Mouse (Mus musculus) liver, embryonic 12.5 days (tissue): Measurements from ENCODE around the gene Prox1. TPM values are rescaled to one million over a fixed set of nuclear protein-coding genes. Genes with fewer than 3 reads are reported as not detected.

Experiments used
- ATAC-seq: fragments of 200-750 bp; cut with Nextera tagmentation; 2 replicates; pipeline ENCODE4 v1.8.0; 2017; ENCODE audit warnings: moderate number of reproducible peaks, mild to moderate bottlenecking, moderate library complexity
- H3K27ac ChIP-seq: fragments of 300-500 bp; sonication (generic); 2 replicates; pipeline ENCODE4 v1.5.1; 2016; ENCODE audit warnings: mild to moderate bottlenecking
- H3K27me3 ChIP-seq: fragments of 300-500 bp; sonication (generic); replicated peaks from 2 replicates; pipeline ENCODE4 v1.6.1; 2016; ENCODE audit warnings: mild to moderate bottlenecking, moderate library complexity
- H3K36me3 ChIP-seq: fragments of 300-500 bp; sonication (generic); 2 replicates; pipeline ENCODE4 v1.6.1; 2016; ENCODE audit warnings: mild to moderate bottlenecking, moderate library complexity
- H3K4me1 ChIP-seq: fragments of 300-500 bp; sonication (generic); 2 replicates; pipeline ENCODE4 v1.6.1; 2016
- H3K4me2 ChIP-seq: fragments of 300-500 bp; sonication (generic); 2 replicates; pipeline ENCODE4 v1.6.1; 2016; ENCODE audit warnings: mild to moderate bottlenecking, moderate library complexity
- H3K4me3 ChIP-seq: fragments of 300-500 bp; sonication (generic); 2 replicates; pipeline ENCODE4 v1.5.1; 2016; ENCODE audit warnings: mild to moderate bottlenecking, moderate library complexity
- H3K9ac ChIP-seq: fragments of 300-500 bp; sonication (generic); 2 replicates; pipeline ENCODE4 v1.6.1; 2016; ENCODE audit warnings: mild to moderate bottlenecking, moderate library complexity
- H3K9me3 ChIP-seq: fragments of 300-500 bp; sonication (generic); replicated peaks from 2 replicates; pipeline ENCODE4 v1.6.1; 2016; ENCODE audit warnings: mild to moderate bottlenecking, moderate library complexity
- WGBS: fragments of 180-500 bp; shearing (Covaris S2); methylation state at CpG from one replicate; pipeline ENCODE4 v1.1.7; 2016; ENCODE audit not compliant: insufficient replicate concordance; 5-methylcytosine and 5-hydroxymethylcytosine counted together
- polyA plus RNA-seq: library from polyadenylated mRNA; unstranded; fragments of >200 nt; fragmentation: Nextera tagmentation; extraction: Ambion mirVana; gene quantifications from 2 replicates; pipeline ENCODE4 v1.2.1, GENCODE M21; 2016

Prox1 gene
- polyA plus RNA-seq, 1 experiment from 2014 or later, result 7.6 TPM

- Histone ChIP-seq H3K9ac (no peak overlapping the region), H3K4me3 (no peak overlapping the region), H3K9me3 (no peaks in the 10 kb centered on the region), H3K4me1 (no peaks in the 10 kb centered on the region), H3K27me3 (no peaks in the 10 kb centered on the region), H3K4me2 (no peak overlapping the region), H3K36me3 (peaks cover 3% of the 10 kb centered on the region; the same call in 1 of the 2 replicates), H3K27ac (no peak overlapping the region)
- WGBS, result 80% methylated on average over 13 of the region's 13 CpGs
- ATAC-seq, result no peak
Observed at GRCm38 (mm10) chr1:190139711-190140405, 30.7 kb downstream of the Prox1 start.

GRCm38 (mm10) chr1:190137943-190138342 is 32.6 kb downstream of the Prox1 start:
- Histone ChIP-seq H3K36me3 (peaks cover 7% of the 10 kb centered on the region), H3K27me3 (no peaks in the 10 kb centered on the region), H3K4me1 (no peaks in the 10 kb centered on the region), H3K27ac (no peak overlapping the region), H3K9me3 (no peaks in the 10 kb centered on the region), H3K4me3 (no peak overlapping the region), H3K4me2 (no peak overlapping the region), H3K9ac (no peak overlapping the region)
- 85% methylated on average over 10 of the region's 10 CpGs for WGBS
- no peak for ATAC-seq

GRCm38 (mm10) chr1:190132897-190133296 is 37.6 kb downstream of the Prox1 start:
- Histone ChIP-seq H3K9me3 (no peaks in the 10 kb centered on the region), H3K27ac (no peak overlapping the region), H3K36me3 (peaks cover 7% of the 10 kb centered on the region; the same call in 1 of the 2 replicates), H3K27me3 (no peaks in the 10 kb centered on the region), H3K4me2 (no peak overlapping the region), H3K9ac (no peak overlapping the region), H3K4me1 (peaks cover 4% of the 10 kb centered on the region; the same call in 1 of the 2 replicates), H3K4me3 (no peak overlapping the region)
- 62% methylated on average over 4 of the region's 4 CpGs for WGBS
- no peak for ATAC-seq

GRCm38 (mm10) chr1:190130888-190131287 is 39.6 kb downstream of the Prox1 start:
- peaks cover 5% of the 10 kb centered on the region; the same call in 1 of the 2 replicates for H3K36me3 ChIP-seq
- H3K9me3 ChIP-seq, result no peaks in the 10 kb centered on the region
- H3K4me1 ChIP-seq, result peaks cover 4% of the 10 kb centered on the region; the same call in 1 of the 2 replicates
- H3K9ac ChIP-seq, result no peak overlapping the region
- no peaks in the 10 kb centered on the region for H3K27me3 ChIP-seq
- H3K4me2 ChIP-seq, result no peak overlapping the region
- 43% methylated on average over 4 of the region's 4 CpGs for WGBS
- peak overlapping the region; percentile 51; the same call in 1 of the 2 replicates for H3K27ac ChIP-seq
- no peak for ATAC-seq
- no peak overlapping the region for H3K4me3 ChIP-seq

GRCm38 (mm10) chr1:190129553-190129952 is 41.0 kb downstream of the Prox1 start:
- peak; percentile 67 for ATAC-seq
- Histone ChIP-seq H3K9ac (no peak overlapping the region), H3K9me3 (no peaks in the 10 kb centered on the region), H3K4me2 (no peak overlapping the region), H3K4me3 (no peak overlapping the region), H3K4me1 (peaks cover 9% of the 10 kb centered on the region), H3K27ac (peak overlapping the region; percentile 13; the same call in 1 of the 2 replicates), H3K36me3 (peaks cover 2% of the 10 kb centered on the region; the same call in 1 of the 2 replicates), H3K27me3 (no peaks in the 10 kb centered on the region)
- 54% methylated on average over 7 of the region's 7 CpGs for WGBS

GRCm38 (mm10) chr1:190128674-190129322 is 41.7 kb downstream of the Prox1 start:
- Histone ChIP-seq H3K4me2 (no peak overlapping the region), H3K9me3 (no peaks in the 10 kb centered on the region), H3K9ac (no peak overlapping the region), H3K36me3 (no peaks in the 10 kb centered on the region), H3K4me1 (peaks cover 9% of the 10 kb centered on the region), H3K27ac (no peak overlapping the region), H3K27me3 (no peaks in the 10 kb centered on the region), H3K4me3 (no peak overlapping the region)
- 62% methylated on average over 12 of the region's 12 CpGs for WGBS
- no peak for ATAC-seq

- no peak overlapping the region for H3K9ac ChIP-seq
- H3K4me3 ChIP-seq, result no peak overlapping the region
- whole genome bisulfite sequencing, result 55% methylated on average over 5 of the region's 5 CpGs
- peaks cover 9% of the 10 kb centered on the region for H3K4me1 ChIP-seq
- no peak overlapping the region for H3K27ac ChIP-seq
- no peaks in the 10 kb centered on the region for H3K9me3 ChIP-seq
- no peak for ATAC-seq
- 0 out of 2 replicates have a peak, but pooled peaks cover 1% of the 10 kb centered on the region for H3K36me3 ChIP-seq
- no peaks in the 10 kb centered on the region for H3K27me3 ChIP-seq
- no peak overlapping the region for H3K4me2 ChIP-seq
Observed at GRCm38 (mm10) chr1:190127878-190128277, 42.6 kb downstream of the Prox1 start.

- H3K36me3 ChIP-seq, result 0 out of 2 replicates have a peak, but pooled peaks cover 5% of the 10 kb centered on the region
- no peak overlapping the region for H3K4me2 ChIP-seq
- H3K4me3 ChIP-seq, result no peak overlapping the region
- no peak overlapping the region for H3K9ac ChIP-seq
- H3K27ac ChIP-seq, result no peak overlapping the region
- H3K9me3 ChIP-seq, result no peaks in the 10 kb centered on the region
- no peak for ATAC-seq
- peaks cover 9% of the 10 kb centered on the region for H3K4me1 ChIP-seq
- 64% methylated on average over 6 of the region's 6 CpGs for WGBS
- H3K27me3 ChIP-seq, result no peaks in the 10 kb centered on the region
Observed at GRCm38 (mm10) chr1:190127163-190127795, 43.2 kb downstream of the Prox1 start.

GRCm38 (mm10) chr1:190124961-190125739 is 45.4 kb downstream of the Prox1 start:
- no peak overlapping the region for H3K4me3 ChIP-seq
- H3K4me2 ChIP-seq, result no peak overlapping the region
- ATAC-seq, result peak; percentile 63
- H3K9ac ChIP-seq, result no peak overlapping the region
- 56% methylated on average over 14 of the region's 14 CpGs for WGBS
- H3K4me1 ChIP-seq, result peaks cover 5% of the 10 kb centered on the region
- H3K27me3 ChIP-seq, result no peaks in the 10 kb centered on the region
- 0 out of 2 replicates have a peak, but pooled peaks cover 5% of the 10 kb centered on the region for H3K36me3 ChIP-seq
- peak overlapping the region; percentile 40; the same call in 1 of the 2 replicates for H3K27ac ChIP-seq
- H3K9me3 ChIP-seq, result no peaks in the 10 kb centered on the region

- 79% methylated on average over 13 of the region's 13 CpGs for WGBS
- no peak overlapping the region for H3K4me3 ChIP-seq
- H3K27ac ChIP-seq, result no peak overlapping the region
- no peaks in the 10 kb centered on the region for H3K9me3 ChIP-seq
- no peak overlapping the region for H3K4me2 ChIP-seq
- ATAC-seq, result no peak
- peaks cover 5% of the 10 kb centered on the region for H3K4me1 ChIP-seq
- 0 out of 2 replicates have a peak, but pooled peaks cover 5% of the 10 kb centered on the region for H3K36me3 ChIP-seq
- no peaks in the 10 kb centered on the region for H3K27me3 ChIP-seq
- no peak overlapping the region for H3K9ac ChIP-seq
Observed at GRCm38 (mm10) chr1:190123404-190123803, 47.1 kb downstream of the Prox1 start.

GRCm38 (mm10) chr1:190115985-190116384 is 54.5 kb downstream of the Prox1 start:
- no peaks in the 10 kb centered on the region for H3K27me3 ChIP-seq
- H3K4me2 ChIP-seq, result no peak overlapping the region
- no peak overlapping the region for H3K9ac ChIP-seq
- 0 out of 2 replicates have a peak, but pooled peaks cover 4% of the 10 kb centered on the region for H3K9me3 ChIP-seq
- no peaks in the 10 kb centered on the region; the same call in 1 of the 2 replicates for H3K4me1 ChIP-seq
- no peaks in the 10 kb centered on the region for H3K36me3 ChIP-seq
- no peak for ATAC-seq
- no peak overlapping the region for H3K4me3 ChIP-seq
- H3K27ac ChIP-seq, result no peak overlapping the region
- 76% methylated on average over 1 of the region's 1 CpGs for WGBS
